In the genomic region with DNA sequence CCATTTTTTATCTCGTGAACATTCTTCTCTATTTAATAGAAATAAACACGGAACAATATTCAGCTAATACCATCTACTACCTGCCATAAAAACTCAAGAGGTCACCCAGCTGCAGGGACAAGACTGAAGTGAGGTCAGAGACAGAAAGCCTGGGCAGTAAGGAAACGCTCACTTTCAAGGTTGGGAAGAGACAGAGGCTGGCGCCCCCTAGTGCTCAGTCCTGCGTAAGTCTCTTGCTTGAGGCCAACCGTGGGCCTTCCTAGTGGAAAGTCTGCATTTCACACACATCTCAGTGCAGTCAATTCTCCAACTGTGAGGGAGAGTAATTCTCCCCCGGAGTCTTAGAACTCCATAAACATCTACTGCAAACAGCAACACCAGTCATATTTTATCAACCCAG, we compare ENCODE assay signal across 8 mouse cellular contexts.
DNase-seq lines count a peak whose midpoint lies in the region; ATAC-seq and TF ChIP-seq lines count a peak whose summit lies in the region.

No protein-coding gene starts in this region.

- H3K36me3 ChIP-seq in E14TG2a.4 (ENCODE audit: insufficient read depth, low read length), result peaks cover 74% of the 10 kb centered on the region

- H3K9me3 ChIP-seq in E14TG2a.4 (ENCODE audit: low read length), result peaks cover 7% of the 10 kb centered on the region

- peak; percentile 85 to 86 for ATAC-seq in hematopoietic stem cell, adult 5-6 weeks (replicated peaks in 1 of 2; ENCODE audit: insufficient read depth in 1 of 2, low FRiP score in 2 of 2, low TSS enrichment in 1 of 2, low read depth in 1 of 2, poor library complexity in 2 of 2, severe bottlenecking in 2 of 2)
- no peak for ATAC-seq in erythroid progenitor cell, adult 5-6 weeks (replicated peaks; ENCODE audit: low FRiP score, poor library complexity, severe bottlenecking)

- H3K4me3 ChIP-seq in E14TG2a.4 (replicated peaks; ENCODE audit: low read length), result no peak overlapping the region

- no peaks in the 10 kb centered on the region for H3K27me3 ChIP-seq in E14TG2a.4 (ENCODE audit: insufficient read depth, low read length)

- H3K4me1 ChIP-seq in E14TG2a.4 (replicated peaks; ENCODE audit: low read depth, low read length), result peaks cover 6% of the 10 kb centered on the region

- DNase-seq in adrenal gland, adult 8-10 months, result peak; percentile 61
- peak; percentile 35 for DNase-seq in embryo, embryonic 11.5 days (ENCODE audit: low read depth, low spot score)
- peak; percentile 35 to 88 for DNase-seq in layer of hippocampus, postnatal 25 days (ENCODE audit: extremely low spot score in 1 of 2, low spot score in 1 of 2)
- peak; percentile 73 to 80 for DNase-seq in lung, postnatal 4 days
- peak; percentile 68 for DNase-seq in right cerebral cortex, adult 18-20 months

- TF ChIP-seq CTCF in E14TG2a.4 (conservative IDR thresholded peaks at IDR 0.05; ENCODE audit: low read length), result peak; percentile 85
